Mouse (Mus musculus) midbrain, embryonic 12.5 days (tissue): ENCODE data around the gene Rpp30. TPM values are rescaled to one million over a fixed set of nuclear protein-coding genes. Genes with fewer than 3 reads are reported as not detected.
A peak's percentile ranks its signal among the peaks of the same experiment; 100 is the strongest.

ENCODE experiments used
- ATAC-seq: fragments of 200-750 bp; cut with Nextera tagmentation; 2 replicates; pipeline ENCODE4 v1.8.0; 2017; ENCODE audit warnings: low read depth, moderate TSS enrichment, moderate library complexity; ENCODE audit not compliant: low FRiP score
- H3K27ac ChIP-seq: fragments of 300-500 bp; sonication (generic); replicated peaks from 2 replicates; pipeline ENCODE4 v1.5.1; 2016; ENCODE audit warnings: mild to moderate bottlenecking
- H3K27me3 ChIP-seq: fragments of 300-500 bp; sonication (generic); 2 replicates; pipeline ENCODE4 v1.6.1; 2016; ENCODE audit warnings: mild to moderate bottlenecking
- H3K36me3 ChIP-seq: fragments of 300-500 bp; sonication (generic); 2 replicates; pipeline ENCODE4 v1.6.1; 2016
- H3K4me1 ChIP-seq: fragments of 300-500 bp; sonication (generic); 2 replicates; pipeline ENCODE4 v1.6.1; 2016
- H3K4me2 ChIP-seq: fragments of 300-500 bp; sonication (generic); replicated peaks from 2 replicates; pipeline ENCODE4 v1.6.1; 2016; ENCODE audit warnings: mild to moderate bottlenecking, moderate library complexity
- H3K4me3 ChIP-seq: fragments of 300-500 bp; sonication (generic); 2 replicates; pipeline ENCODE4 v1.5.1; 2016; ENCODE audit warnings: mild to moderate bottlenecking
- H3K9ac ChIP-seq: fragments of 300-500 bp; sonication (generic); replicated peaks from 2 replicates; pipeline ENCODE4 v1.6.1; 2016; ENCODE audit warnings: mild to moderate bottlenecking, moderate library complexity
- H3K9me3 ChIP-seq: fragments of 300-500 bp; sonication (generic); 2 replicates; pipeline ENCODE4 v1.6.1; 2016; ENCODE audit warnings: mild to moderate bottlenecking
- WGBS: fragments of 180-500 bp; shearing (Covaris S2); methylation state at CpG from one replicate; pipeline ENCODE4 v1.1.7; 2016; 5-methylcytosine and 5-hydroxymethylcytosine counted together
- polyA plus RNA-seq: library from polyadenylated mRNA; unstranded; fragments of >200 nt; fragmentation: Nextera tagmentation; extraction: Ambion mirVana; gene quantifications from 2 replicates; pipeline ENCODE4 v1.2.1, GENCODE M21; 2016

Gene Rpp30
- polyA plus RNA-seq, 1 experiment from 2014 or later: 93.1 TPM

DNA sequence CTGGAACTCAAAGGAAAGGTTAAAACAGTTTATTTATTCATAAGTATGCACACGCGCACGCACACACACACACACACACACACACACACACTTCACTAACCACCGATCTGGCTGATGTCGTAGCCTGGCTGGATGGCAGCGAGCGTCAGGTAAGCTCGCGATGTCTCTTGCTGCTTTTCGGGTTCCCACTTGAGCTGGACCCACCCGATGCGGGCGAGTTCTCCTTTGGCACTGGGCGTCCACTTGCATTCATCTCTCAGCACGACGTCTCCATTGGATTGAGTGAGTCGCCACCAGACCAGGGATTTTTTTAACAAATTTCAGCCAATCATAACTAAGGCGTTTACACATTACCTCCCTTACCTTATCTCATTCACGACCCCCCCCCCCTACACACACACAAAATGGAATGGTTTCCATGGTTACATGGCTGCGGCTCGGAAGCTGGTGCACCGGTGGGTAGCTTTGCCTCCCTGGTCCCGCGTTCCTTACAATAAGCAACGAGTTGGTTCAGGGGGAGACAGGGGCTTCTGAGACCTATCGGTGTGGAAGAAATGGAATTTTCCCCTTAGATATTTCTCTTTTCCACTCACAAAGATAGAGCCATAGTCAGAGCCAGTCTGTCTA is 25.9 kb downstream of the Rpp30 start:
- H3K4me2 ChIP-seq: no peak overlapping the region
- 0 out of 2 replicates have a peak, but pooled peaks cover 5% of the 10 kb centered on the region for H3K27me3 ChIP-seq
- H3K9me3 ChIP-seq: no peaks in the 10 kb centered on the region
- H3K4me1 ChIP-seq: peaks cover 8% of the 10 kb centered on the region; the same call in 1 of the 2 replicates
- no peak overlapping the region for H3K9ac ChIP-seq
- 71% methylated on average over 26 of the region's 26 CpGs for WGBS
- no peak overlapping the region for H3K27ac ChIP-seq
- H3K36me3 ChIP-seq: peaks cover 4% of the 10 kb centered on the region; the same call in 1 of the 2 replicates
- no peak overlapping the region for H3K4me3 ChIP-seq
- no peak for ATAC-seq

DNA sequence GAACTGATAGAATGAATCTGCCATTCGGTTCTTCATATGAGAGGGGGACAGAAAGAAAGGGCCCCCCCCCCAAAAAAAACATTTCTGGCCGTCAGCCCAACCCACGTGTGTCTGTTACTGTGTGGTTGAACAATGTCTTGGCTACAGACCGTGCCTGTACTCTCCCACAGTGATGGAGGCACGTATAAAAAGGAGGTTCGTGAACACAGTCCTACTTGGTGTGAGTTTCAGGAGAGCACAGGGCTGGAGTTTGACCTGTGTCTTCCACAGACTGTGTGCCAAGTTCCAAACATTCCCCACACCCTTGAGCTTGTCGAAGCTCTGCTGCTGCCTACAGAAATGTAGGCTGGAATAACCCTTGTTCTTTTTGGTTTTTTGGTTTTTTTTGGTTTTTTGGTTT is 26.9 kb downstream of the Rpp30 start:
- 69% methylated on average over 7 of the region's 7 CpGs for WGBS
- Histone ChIP-seq H3K9me3 (no peaks in the 10 kb centered on the region), H3K4me2 (no peak overlapping the region), H3K27me3 (0 out of 2 replicates have a peak, but pooled peaks cover 5% of the 10 kb centered on the region), H3K27ac (no peak overlapping the region), H3K4me3 (no peak overlapping the region), H3K36me3 (peaks cover 4% of the 10 kb centered on the region; the same call in 1 of the 2 replicates), H3K9ac (no peak overlapping the region), H3K4me1 (peaks cover 8% of the 10 kb centered on the region; the same call in 1 of the 2 replicates)
- 0 out of 2 replicates have a peak, but pooled peaks have one; percentile 48 for ATAC-seq

DNA sequence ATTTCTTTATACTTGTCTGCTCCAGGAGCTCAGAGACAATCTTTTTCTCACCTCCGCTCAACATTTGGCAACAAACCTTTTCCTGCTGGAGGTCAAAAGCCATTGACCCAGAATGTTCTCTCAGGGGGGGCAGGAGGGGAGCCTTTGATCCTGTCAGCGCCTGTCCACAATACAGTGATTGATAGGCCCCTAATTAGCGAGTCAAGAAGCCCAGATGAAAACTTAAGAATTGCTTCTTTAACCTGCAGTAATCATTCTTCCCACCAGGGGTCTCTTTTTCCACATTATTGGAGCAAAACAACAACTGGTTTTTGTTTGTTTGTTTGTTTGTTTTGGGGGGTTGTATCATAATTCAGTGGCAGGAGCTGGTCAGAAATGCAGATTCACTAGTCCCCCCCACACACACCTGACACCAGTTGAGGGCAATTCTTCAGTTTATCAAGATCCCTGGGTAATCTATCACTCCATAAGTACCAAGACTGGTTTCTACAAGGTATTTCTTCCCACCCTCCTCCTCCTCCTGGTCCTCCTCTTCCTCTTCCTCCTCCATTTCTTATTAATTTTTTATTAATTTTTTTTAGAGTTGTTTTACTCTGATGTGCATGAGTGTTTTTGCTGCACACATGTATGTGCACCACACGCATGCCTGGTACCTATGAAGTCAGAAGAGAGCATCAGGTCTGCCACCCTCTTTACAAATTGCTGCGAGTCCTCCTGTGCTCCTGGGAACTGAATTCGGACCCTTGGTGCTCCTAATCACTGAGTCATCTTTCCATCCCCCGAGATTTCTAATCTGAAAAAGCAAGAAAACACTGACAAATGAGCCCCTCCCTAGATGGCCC is 27.8 kb downstream of the Rpp30 start:
- WGBS: 35% methylated on average over 7 of the region's 7 CpGs
- Histone ChIP-seq H3K4me3 (no peak overlapping the region), H3K4me2 (no peak overlapping the region), H3K36me3 (no peaks in the 10 kb centered on the region), H3K9ac (no peak overlapping the region), H3K27ac (no peak overlapping the region), H3K27me3 (0 out of 2 replicates have a peak, but pooled peaks cover 5% of the 10 kb centered on the region), H3K9me3 (no peaks in the 10 kb centered on the region), H3K4me1 (peaks cover 8% of the 10 kb centered on the region; the same call in 1 of the 2 replicates)
- ATAC-seq: peak; percentile 61; the same call in 1 of the 2 replicates

DNA sequence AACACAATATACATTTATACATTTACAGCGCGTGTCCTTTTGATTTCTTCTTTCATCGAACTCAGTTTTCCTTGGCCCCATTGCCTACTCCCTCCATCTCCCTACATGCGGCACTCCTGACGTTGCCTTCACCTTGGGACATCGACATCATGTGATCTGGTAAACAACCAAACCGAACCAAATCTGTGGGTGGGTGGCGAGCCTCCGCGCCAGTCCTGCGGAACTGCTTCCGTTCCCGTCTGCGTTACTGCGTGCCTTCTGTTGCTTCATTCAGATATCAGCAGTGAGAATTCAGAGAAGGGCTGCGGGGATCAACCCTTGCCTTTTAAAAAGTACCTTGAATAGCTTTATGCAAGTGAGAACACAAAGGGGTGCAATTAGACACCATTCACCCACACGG is 28.5 kb downstream of the Rpp30 start:
- no peaks in the 10 kb centered on the region for H3K36me3 ChIP-seq
- H3K4me2 ChIP-seq: 0 out of 2 replicates have a peak overlapping the region, but pooled peaks have one; percentile 15
- H3K9ac ChIP-seq: no peak overlapping the region
- 57% methylated on average over 17 of the region's 17 CpGs for WGBS
- H3K27ac ChIP-seq: no peak overlapping the region
- peaks cover 8% of the 10 kb centered on the region; the same call in 1 of the 2 replicates for H3K4me1 ChIP-seq
- no peak overlapping the region for H3K4me3 ChIP-seq
- ATAC-seq: no peak
- no peaks in the 10 kb centered on the region for H3K9me3 ChIP-seq
- H3K27me3 ChIP-seq: 0 out of 2 replicates have a peak, but pooled peaks cover 5% of the 10 kb centered on the region

DNA sequence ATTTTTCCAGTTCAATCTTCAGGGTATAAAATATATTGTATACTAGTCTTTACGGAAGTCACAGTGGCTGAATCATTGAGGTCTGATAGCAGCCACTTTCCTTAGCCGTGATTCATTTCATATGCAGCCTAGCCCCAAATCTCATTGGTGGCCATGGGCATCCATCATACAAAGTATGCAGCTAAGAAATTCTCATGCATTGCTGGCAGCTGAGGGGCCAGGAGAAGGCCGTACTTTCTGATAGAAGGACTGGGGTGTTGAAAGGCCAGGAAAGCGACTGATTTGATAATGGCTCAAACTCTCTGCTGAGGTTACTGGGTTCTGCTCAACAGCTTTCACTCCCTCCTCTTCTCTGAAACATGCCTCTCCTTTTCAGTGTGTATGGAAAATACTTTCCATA is 32.7 kb downstream of the Rpp30 start:
- no peak for ATAC-seq
- Histone ChIP-seq H3K36me3 (no peaks in the 10 kb centered on the region), H3K9ac (no peak overlapping the region), H3K27ac (no peak overlapping the region), H3K4me3 (no peak overlapping the region), H3K4me1 (peaks cover 5% of the 10 kb centered on the region; the same call in 1 of the 2 replicates), H3K4me2 (no peak overlapping the region), H3K27me3 (no peaks in the 10 kb centered on the region), H3K9me3 (no peaks in the 10 kb centered on the region)
- 88% methylated on average over 4 of the region's 4 CpGs for WGBS

DNA sequence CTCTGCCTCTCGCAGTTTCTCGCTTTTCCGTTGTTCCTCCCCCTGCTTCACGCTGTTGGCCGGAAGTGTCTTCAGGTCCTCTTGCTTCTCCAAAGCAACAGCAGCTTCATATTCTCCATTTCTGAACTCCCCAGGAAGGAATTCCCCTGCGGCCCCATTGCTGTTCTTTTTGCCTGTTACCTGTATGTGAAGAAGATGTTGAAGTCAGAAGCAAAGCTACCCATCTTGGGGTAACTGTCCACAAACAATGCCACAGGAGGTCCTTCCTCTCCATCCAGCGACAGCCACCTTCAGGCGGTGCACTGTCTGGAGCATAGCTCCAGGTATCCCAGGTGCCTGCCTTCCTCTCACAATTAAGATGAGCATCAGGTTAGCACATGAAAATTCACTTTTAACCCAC is 35.7 kb downstream of the Rpp30 start:
- H3K27ac ChIP-seq: no peak overlapping the region
- no peaks in the 10 kb centered on the region for H3K36me3 ChIP-seq
- no peaks in the 10 kb centered on the region for H3K4me1 ChIP-seq
- H3K4me3 ChIP-seq: no peak overlapping the region
- no peaks in the 10 kb centered on the region for H3K9me3 ChIP-seq
- H3K9ac ChIP-seq: no peak overlapping the region
- WGBS: 93% methylated on average over 8 of the region's 8 CpGs
- no peak overlapping the region for H3K4me2 ChIP-seq
- no peak for ATAC-seq
- no peaks in the 10 kb centered on the region for H3K27me3 ChIP-seq

DNA sequence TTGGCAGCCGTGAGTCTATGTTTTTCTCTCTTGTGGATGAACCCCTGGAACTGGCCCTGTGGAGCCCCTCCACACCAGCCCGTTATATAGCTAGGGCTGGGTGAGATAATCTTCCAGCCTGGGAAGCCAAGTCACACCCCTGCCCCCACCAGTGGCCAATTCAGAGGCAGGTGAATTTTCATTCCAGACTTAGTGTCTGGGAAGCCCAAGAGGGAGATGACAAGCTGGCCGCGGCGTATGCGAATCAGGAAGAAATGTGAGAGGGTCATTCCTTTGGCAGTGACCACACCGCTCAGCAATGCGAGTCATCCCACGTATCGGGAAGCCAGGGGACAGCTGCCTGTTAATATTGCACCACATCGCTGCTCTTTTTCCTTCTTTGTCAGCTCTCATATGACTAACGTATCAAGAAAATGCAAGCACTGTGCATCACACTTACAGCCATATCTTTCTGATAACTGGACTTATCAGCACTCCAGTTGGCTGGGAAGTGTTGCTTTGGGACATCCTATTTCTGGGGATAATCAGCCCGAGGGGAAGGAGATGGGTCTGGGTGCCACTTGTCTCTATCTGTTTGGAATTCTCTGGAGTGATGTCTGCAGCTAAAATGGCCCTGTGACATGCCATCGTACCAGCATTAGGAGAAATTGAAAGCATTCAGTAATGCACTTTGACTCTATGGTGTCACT is 36.4 kb downstream of the Rpp30 start, which contains the start of gene Ankrd1:
Gene Ankrd1, minus strand, starts transcription at position 317 of the 689 bp plus-strand sequence.
- Histone ChIP-seq H3K9me3 (no peaks in the 10 kb centered on the region), H3K27me3 (no peaks in the 10 kb centered on the region), H3K4me2 (no peak within 1 kb of the TSS), H3K9ac (no peak within 1 kb of the TSS), H3K4me1 (no peaks in the 10 kb centered on the region), H3K27ac (no peak within 1 kb of the TSS), H3K36me3 (no peaks in the 10 kb centered on the region), H3K4me3 (no peak within 1 kb of the TSS)
- 85% methylated on average over 14 of the region's 14 CpGs for WGBS
- no peak for ATAC-seq

DNA sequence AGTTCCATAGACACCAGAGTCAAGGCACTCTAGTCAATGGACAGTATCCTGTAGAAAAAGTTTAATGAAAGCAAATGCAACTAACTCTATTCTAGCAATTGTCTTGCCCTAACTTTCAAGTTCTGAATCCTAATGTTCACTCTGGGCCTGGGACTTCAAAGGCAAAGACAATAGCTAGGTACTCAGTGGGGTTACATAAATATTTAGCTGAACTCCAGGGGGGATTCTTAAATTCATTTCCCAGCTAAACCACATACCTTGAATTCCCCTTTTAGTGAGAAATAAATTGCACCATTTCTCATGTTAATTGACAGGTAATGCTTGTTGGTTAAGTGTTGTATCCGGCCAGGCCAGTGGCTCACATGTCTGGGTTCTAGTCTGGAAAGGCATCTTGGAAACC is 40.7 kb downstream of the Rpp30 start:
- Histone ChIP-seq H3K36me3 (no peaks in the 10 kb centered on the region), H3K4me1 (no peaks in the 10 kb centered on the region)

DNA sequence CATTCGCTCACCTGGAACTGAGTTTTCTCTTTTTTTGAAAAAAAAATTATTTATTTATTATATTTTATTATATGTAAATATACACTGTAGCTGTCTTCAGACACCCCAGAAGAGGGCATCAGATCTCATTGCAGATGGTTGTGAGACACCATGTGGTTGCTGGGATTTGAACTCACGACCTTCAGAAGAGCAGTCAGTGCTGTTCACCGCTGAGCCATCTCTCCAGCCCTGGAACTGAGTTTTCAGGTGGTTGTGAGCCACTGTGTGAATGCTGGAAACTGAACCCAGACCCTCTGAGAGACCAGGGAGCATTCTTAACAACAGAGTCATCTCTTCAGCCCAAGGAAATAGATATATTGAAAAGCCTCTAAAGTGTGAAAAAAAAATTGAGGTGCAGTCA is 44.9 kb downstream of the Rpp30 start:
- Histone ChIP-seq H3K27me3 (no peaks in the 10 kb centered on the region), H3K4me2 (no peak overlapping the region), H3K4me3 (no peak overlapping the region), H3K36me3 (no peaks in the 10 kb centered on the region), H3K9ac (no peak overlapping the region), H3K27ac (no peak overlapping the region), H3K9me3 (no peaks in the 10 kb centered on the region), H3K4me1 (no peaks in the 10 kb centered on the region)
- no peak for ATAC-seq
- WGBS: 95% methylated on average over 3 of the region's 3 CpGs

More for the DNA sequence above, 40.7 kb downstream of the Rpp30 start:
- Histone ChIP-seq H3K27me3 (no peaks in the 10 kb centered on the region), H3K4me2 (no peak overlapping the region), H3K9me3 (no peaks in the 10 kb centered on the region), H3K4me3 (no peak overlapping the region), H3K9ac (no peak overlapping the region), H3K27ac (no peak overlapping the region)
- 82% methylated on average over 1 of the region's 1 CpGs for WGBS
- ATAC-seq: no peak

DNA sequence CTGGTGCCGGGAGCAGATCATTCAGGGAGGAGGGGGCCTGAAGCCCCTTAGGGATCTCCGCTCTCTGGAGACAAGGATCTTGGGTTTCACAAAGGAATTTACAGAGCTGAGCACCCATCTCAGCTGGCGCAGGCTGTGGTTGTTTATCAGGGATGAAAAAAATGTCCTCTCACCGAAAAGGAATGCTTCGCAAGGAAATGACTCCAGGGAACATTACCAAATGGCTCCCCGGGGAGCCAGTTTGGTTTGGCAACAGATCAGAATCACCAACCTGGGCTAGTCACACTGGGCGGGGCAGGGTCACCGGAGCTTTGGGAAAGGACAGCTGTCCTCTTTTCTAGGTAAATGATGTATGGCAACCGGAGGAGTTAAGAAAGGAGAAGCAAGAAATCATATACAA is 45.7 kb downstream of the Rpp30 start:
- Histone ChIP-seq H3K27ac (no peak overlapping the region), H3K9me3 (no peaks in the 10 kb centered on the region), H3K36me3 (no peaks in the 10 kb centered on the region), H3K9ac (no peak overlapping the region), H3K4me2 (no peak overlapping the region), H3K4me1 (no peaks in the 10 kb centered on the region), H3K4me3 (no peak overlapping the region), H3K27me3 (no peaks in the 10 kb centered on the region)
- WGBS: 70% methylated on average over 9 of the region's 9 CpGs
- no peak for ATAC-seq

DNA sequence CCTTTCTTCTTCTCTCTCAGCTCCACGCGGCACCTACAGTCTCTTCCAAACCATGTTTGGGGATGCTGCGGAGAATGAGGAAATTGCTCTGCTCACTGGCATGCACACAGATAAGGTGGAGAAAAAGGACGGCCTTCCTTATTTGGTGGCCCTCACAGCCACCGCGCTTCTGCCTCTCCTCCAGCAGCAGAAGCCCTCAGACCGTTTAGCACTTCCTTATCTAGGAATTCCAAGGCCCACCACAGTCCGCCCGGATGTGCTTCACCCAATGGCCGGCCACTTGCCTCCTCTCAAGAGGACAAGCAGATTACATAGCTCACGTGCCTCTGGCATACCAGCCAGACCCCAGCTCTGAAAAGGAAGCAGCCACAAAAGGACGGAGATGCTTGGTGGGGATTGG is 46.1 kb downstream of the Rpp30 start:
- H3K36me3 ChIP-seq: no peaks in the 10 kb centered on the region
- 67% methylated on average over 12 of the region's 12 CpGs for WGBS
- no peak for ATAC-seq
- no peaks in the 10 kb centered on the region for H3K4me1 ChIP-seq
- H3K4me2 ChIP-seq: no peak overlapping the region
- H3K27me3 ChIP-seq: no peaks in the 10 kb centered on the region
- no peak overlapping the region for H3K4me3 ChIP-seq
- H3K27ac ChIP-seq: no peak overlapping the region
- H3K9me3 ChIP-seq: no peaks in the 10 kb centered on the region
- H3K9ac ChIP-seq: no peak overlapping the region

DNA sequence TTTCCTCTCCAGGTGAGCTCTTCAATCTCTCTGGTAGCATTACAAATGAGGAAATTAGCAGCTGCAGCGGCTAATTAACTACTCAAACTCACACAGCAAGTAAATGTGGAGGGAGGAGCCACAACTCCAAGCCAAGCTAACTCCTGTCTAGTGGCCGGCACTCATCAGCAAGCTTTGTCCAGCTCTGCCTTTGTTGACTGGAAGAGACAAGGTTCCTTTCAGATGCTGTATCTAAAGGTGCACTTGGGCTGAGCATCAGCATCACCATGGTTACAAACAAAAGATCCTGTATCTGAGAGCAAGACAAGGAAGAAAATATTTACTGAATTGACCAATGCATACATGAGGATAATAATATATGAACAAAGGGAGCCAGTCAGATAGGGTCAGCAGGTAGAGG is 46.7 kb downstream of the Rpp30 start:
- H3K27ac ChIP-seq: no peak overlapping the region
- no peak overlapping the region for H3K4me2 ChIP-seq
- WGBS: 55% methylated on average over 2 of the region's 2 CpGs
- no peaks in the 10 kb centered on the region for H3K36me3 ChIP-seq
- no peak overlapping the region for H3K9ac ChIP-seq
- no peaks in the 10 kb centered on the region for H3K27me3 ChIP-seq
- no peaks in the 10 kb centered on the region for H3K4me1 ChIP-seq
- H3K4me3 ChIP-seq: no peak overlapping the region
- no peaks in the 10 kb centered on the region for H3K9me3 ChIP-seq
- no peak for ATAC-seq
